Mouse (Mus musculus): Measurements from ENCODE around the gene Spaca4.

Gene Spaca4

GRCm38 (mm10) chr7:45693921-45694591, 31.6 kb downstream of the Spaca4 start, which contains the start of gene Sec1:
Gene Sec1 (minus strand): TSS chr7:45694402.
- DNase-seq: no peak

- no peak for DNase-seq
These were observed 33.2 kb downstream of the Spaca4 start for GRCm38 (mm10) chr7:45692364-45692763.

GRCm38 (mm10) chr7:45689800-45690199, 35.8 kb downstream of the Spaca4 start:
- no peak for DNase-seq

GRCm38 (mm10) chr7:45689099-45689498, 36.5 kb downstream of the Spaca4 start:
- no peak for DNase-seq

- no peak for DNase-seq
These were observed 38.8 kb downstream of the Spaca4 start for GRCm38 (mm10) chr7:45686841-45687240.

- no peak for DNase-seq
These were observed 39.8 kb downstream of the Spaca4 start for GRCm38 (mm10) chr7:45685811-45686210.

GRCm38 (mm10) chr7:45683396-45684050, 42.1 kb downstream of the Spaca4 start, which contains the start of gene Ntn5:
Gene Ntn5 (plus strand): TSS chr7:45684022.
- DNase-seq: no peak

- DNase-seq: peak; percentile 94
These were observed 43.2 kb downstream of the Spaca4 start for GRCm38 (mm10) chr7:45682144-45683126.

- DNase-seq: no peak
These were observed 44.4 kb downstream of the Spaca4 start for GRCm38 (mm10) chr7:45681046-45681736.

GRCm38 (mm10) chr7:45679966-45680621, 45.5 kb downstream of the Spaca4 start:
- DNase-seq: no peak

GRCm38 (mm10) chr7:45678513-45678912, 47.1 kb downstream of the Spaca4 start:
- DNase-seq: no peak

GRCm38 (mm10) chr7:45677627-45678295, 47.9 kb downstream of the Spaca4 start:
- no peak for DNase-seq
